Mouse (Mus musculus) limb, embryonic 10.5 days (tissue): ENCODE data around the gene Glb1. TPM values are rescaled to one million over a fixed set of nuclear protein-coding genes. Genes with fewer than 3 reads are reported as not detected.
"Not testable (repeated sequence)": the region's sequence is repeated elsewhere in the genome, so short reads cannot be mapped to it uniquely, and the experiment has no call there.

Experiments used
- DNase-seq: peaks from one replicate; pipeline ENCODE4 v3.0.0-alpha.2; 2017; ENCODE audit warnings: low spot score
- H3K27ac ChIP-seq: fragments of 300-500 bp; sonication (generic); 2 replicates; pipeline ENCODE4 v1.5.1; 2016; ENCODE audit warnings: mild to moderate bottlenecking
- H3K27me3 ChIP-seq: fragments of 300-500 bp; sonication (generic); 2 replicates; pipeline ENCODE4 v1.6.1; 2016; ENCODE audit warnings: low read depth, mild to moderate bottlenecking; ENCODE audit not compliant: poor library complexity, severe bottlenecking
- H3K36me3 ChIP-seq: fragments of 300-500 bp; sonication (generic); 2 replicates; pipeline ENCODE4 v1.6.1; 2016; ENCODE audit warnings: mild to moderate bottlenecking, moderate library complexity
- H3K4me1 ChIP-seq: fragments of 300-500 bp; sonication (generic); 2 replicates; pipeline ENCODE4 v1.6.1; 2016
- H3K4me3 ChIP-seq: fragments of 300-500 bp; sonication (generic); 2 replicates; pipeline ENCODE4 v1.5.1; 2016; ENCODE audit warnings: mild to moderate bottlenecking, moderate library complexity
- H3K9me3 ChIP-seq: fragments of 300-500 bp; sonication (generic); replicated peaks from 2 replicates; pipeline ENCODE4 v1.6.1; 2016; ENCODE audit warnings: mild to moderate bottlenecking
- WGBS: fragments of 180-500 bp; shearing (Covaris S2); methylation state at CpG from one replicate; pipeline ENCODE4 v1.1.7; 2016; 5-methylcytosine and 5-hydroxymethylcytosine counted together
- polyA plus RNA-seq: library from polyadenylated mRNA; unstranded; fragments of >200 nt; fragmentation: Nextera tagmentation; extraction: Ambion mirVana; gene quantifications from 2 replicates; pipeline ENCODE4 v1.2.1, GENCODE M21; 2016

Glb1 gene
- polyA plus RNA-seq, 1 experiment from 2014 or later: 22.3 TPM

DNA sequence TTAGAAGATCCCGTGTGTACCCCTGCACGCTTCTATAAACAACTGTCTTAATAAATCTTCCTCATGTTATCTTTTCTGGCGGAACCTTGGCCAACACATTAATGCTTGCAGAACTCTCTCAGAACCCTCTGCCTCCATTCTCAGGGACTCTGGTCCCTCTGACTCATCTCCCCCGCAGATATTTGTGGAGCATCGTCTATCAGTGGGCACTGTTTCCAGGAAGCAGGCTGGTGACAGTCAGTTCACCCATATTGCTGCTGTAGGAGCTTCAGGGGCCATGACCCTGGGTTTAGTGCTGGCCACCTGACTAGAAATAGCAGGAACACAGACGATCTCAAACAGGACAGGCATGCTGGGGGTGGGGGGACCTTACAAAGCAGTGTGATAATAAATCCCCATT lies 13.8 kb upstream of the Glb1 start:
- peaks cover 24% of the 10 kb centered on the region for H3K36me3 ChIP-seq
- DNase-seq: no peak
- H3K4me3 ChIP-seq: no peak overlapping the region
- H3K27me3 ChIP-seq: no peaks in the 10 kb centered on the region
- H3K27ac ChIP-seq: no peak overlapping the region
- H3K9me3 ChIP-seq: no peaks in the 10 kb centered on the region
- 52% methylated on average over 6 of the region's 6 CpGs for WGBS
- peaks cover 33% of the 10 kb centered on the region for H3K4me1 ChIP-seq

DNA sequence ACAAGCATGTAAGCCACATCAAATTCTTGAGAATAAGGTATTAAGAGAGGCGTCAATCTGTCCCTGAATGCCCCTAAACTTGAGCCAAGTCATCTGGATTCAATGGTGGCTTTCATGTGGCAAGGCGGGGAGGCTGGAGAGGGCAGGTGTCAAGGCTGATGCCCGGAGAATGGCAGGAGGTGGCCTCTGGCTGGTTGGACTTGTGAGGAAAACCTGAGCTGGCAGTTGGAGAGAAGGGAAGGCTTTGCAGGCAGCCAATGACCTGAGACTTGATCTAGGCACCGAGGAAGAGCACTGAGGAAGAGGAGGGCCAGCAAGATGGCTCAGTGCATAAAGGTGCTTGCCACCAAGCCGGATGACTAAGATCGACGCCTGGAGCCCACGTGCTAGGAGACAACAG lies 12.6 kb upstream of the Glb1 start:
- Histone ChIP-seq H3K27me3 (no peaks in the 10 kb centered on the region), H3K27ac (no peak overlapping the region), H3K9me3 (no peaks in the 10 kb centered on the region), H3K4me3 (no peak overlapping the region), H3K4me1 (peaks cover 33% of the 10 kb centered on the region), H3K36me3 (peaks cover 18% of the 10 kb centered on the region)
- DNase-seq: no peak
- WGBS: 84% methylated on average over 8 of the region's 8 CpGs

DNA sequence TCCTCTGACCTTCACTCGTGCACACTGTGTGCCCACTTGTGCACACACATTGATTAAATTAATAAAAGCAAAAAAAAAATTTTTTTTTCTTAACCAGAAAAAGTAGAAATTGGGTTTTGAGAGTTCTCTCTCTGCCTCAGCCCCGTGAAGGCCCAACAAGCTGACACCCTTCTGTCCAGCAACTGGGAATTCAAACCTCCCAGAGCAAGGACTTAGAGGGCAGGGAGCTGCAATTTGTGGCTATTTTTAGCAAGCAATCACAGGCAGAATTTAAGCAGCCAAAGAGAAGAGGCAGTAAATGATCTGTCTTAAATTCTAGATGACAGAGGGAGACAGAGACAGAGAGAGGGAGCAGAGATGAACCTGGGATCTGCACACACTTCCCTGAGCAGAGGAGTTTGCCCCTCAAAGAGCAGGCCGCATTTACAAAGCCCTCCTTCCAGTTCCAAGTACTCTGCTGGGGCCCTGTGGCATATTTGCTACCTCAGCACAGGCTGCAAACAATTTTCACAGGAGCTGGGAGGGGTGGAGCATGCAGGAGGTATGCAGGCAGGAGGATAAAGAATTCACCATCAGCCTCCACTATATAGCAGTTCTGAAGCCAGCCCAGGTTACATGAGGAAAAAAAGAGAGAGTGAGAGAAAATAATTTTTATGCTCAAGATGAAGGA lies 12.0 kb upstream of the Glb1 start:
- Histone ChIP-seq H3K4me3 (no peak overlapping the region), H3K4me1 (peaks cover 33% of the 10 kb centered on the region), H3K9me3 (no peaks in the 10 kb centered on the region), H3K27me3 (no peaks in the 10 kb centered on the region), H3K27ac (no peak overlapping the region), H3K36me3 (peaks cover 15% of the 10 kb centered on the region)
- no peak for DNase-seq
- 74% methylated on average over 3 of the region's 3 CpGs for WGBS

DNA sequence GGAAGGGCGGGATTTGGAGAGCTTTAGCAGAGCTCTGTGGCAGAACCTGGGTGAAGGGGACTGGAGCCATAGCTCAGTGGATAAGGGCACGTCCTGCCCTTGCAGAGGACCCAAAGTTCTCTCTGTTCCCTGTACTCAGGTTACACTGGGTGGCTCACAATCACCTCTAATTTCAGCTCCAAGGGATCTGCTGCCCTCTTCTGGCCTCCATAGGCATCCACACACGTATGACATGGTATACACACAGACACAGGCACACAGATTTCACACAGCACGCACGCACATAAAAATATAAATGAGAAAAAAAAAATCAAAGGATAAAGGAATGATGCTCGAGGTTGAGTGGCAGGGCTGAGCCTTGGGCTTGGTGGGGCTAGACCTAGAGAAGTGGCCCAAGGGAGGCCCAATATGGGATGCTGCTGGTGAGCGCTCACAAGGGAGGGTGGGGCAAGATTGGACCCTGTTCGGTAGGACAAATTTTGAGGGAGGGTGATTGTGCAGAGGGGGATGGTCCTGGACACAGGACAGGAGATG lies 11.4 kb upstream of the Glb1 start:
- Histone ChIP-seq H3K36me3 (peaks cover 9% of the 10 kb centered on the region), H3K27me3 (no peaks in the 10 kb centered on the region), H3K4me3 (peak overlapping the region; percentile 78), H3K27ac (peak overlapping the region; percentile 91), H3K9me3 (no peaks in the 10 kb centered on the region), H3K4me1 (peaks cover 33% of the 10 kb centered on the region)
- no peak for DNase-seq
- WGBS: 75% methylated on average over 8 of the region's 8 CpGs

DNA sequence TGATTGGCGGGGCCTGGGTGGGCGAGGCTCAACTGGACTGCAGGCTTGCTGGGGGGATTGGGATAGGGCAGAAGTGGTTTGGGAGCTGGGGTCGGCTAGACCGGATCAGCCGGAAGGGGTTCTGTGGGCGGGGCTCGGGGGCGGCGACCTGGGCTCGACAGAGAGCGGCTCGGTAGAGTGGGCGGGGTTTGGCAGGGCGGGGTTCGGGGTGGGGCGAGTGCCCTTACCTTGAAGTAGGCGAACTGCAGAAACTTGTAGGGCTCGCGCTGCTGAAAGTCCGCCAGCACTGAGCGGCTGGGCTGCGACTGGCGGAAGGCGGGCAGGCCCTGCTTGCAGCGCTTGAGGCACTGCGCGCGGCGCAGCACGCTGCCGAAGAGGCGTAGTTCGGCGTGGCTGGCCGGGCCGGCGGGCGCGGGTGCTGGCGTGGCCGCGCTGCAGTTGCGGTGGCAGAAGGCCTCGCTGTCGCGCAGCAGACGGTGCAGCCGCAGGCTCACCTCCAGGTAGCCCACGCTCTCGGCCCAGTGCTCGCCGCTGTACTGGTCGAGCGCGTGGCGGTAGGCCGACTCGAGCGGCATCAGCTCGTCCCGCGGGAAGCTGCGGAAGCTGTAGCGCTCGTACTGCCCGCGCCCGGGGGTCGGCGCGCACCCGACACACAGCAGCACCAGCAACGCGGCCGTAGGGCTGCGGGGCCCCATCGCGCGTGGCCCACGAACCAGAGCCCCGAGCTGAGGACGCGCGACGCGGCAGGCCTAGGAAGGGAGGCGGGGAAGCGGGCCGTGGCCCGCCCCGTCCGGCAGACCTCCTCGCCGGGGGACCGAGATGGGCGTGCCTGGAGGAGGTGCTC lies 10.7 kb upstream of the Glb1 start, which contains the start of gene Crtap:
Crtap (minus strand) TSS at position 771 of the 844 bp plus-strand sequence.
- WGBS: 1% methylated on average over 96 of the region's 96 CpGs
- H3K4me3 ChIP-seq: peak within 1 kb of the TSS; percentile 78
- no peaks in the 10 kb centered on the region for H3K9me3 ChIP-seq
- H3K27me3 ChIP-seq: no peaks in the 10 kb centered on the region
- peaks cover 34% of the 10 kb centered on the region for H3K4me1 ChIP-seq
- H3K27ac ChIP-seq: peak within 1 kb of the TSS; percentile 91
- peaks cover 4% of the 10 kb centered on the region for H3K36me3 ChIP-seq
- DNase-seq: peak; percentile 88

DNA sequence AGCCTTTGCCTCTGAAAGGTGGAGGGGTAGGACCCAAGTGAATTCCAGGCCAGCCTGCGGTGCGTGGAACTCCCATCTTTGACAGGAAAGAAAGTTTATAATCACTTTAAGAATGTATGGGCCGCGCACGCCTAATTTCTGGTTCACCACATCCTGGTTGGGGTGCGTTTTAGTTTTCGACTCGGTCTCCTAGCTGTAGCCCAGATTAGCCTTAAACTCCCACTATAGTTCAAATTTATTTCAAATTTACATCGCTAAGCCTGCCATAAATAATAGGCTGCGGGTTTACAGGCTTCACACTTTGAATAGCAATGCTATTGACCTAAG lies 10.2 kb upstream of the Glb1 start:
- DNase-seq: no peak
- Histone ChIP-seq H3K36me3 (no peaks in the 10 kb centered on the region), H3K4me3 (peak overlapping the region; percentile 78), H3K27me3 (no peaks in the 10 kb centered on the region), H3K9me3 (no peaks in the 10 kb centered on the region), H3K4me1 (peaks cover 38% of the 10 kb centered on the region), H3K27ac (peak overlapping the region; percentile 91)
- WGBS: 6% methylated on average over 10 of the region's 10 CpGs

DNA sequence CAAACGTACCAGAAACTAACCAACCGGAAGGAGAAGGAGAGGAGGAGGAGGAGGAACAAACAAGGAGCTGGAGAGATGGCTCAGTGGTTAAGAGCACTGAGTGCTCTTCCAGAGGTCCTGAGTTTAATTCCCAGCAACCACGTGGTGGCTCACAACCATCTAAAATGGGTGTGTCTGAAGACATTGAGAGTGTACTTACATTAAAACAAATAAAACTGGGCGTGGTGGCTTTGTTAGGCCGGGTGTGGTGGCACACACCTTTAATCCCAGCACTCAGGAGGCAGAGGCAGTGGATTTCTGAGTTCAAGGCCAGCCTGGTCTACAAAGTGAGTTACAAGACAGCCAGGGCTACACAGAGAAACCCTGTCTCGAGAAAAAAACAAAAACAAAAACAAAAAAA lies 6.7 kb upstream of the Glb1 start:
- DNase-seq, H3K36me3 ChIP-seq, H3K4me3 ChIP-seq, H3K9me3 ChIP-seq, H3K27me3 ChIP-seq, H3K27ac ChIP-seq: not testable (repeated sequence)
- WGBS: 79% methylated on average over 6 of the region's 6 CpGs
- H3K4me1 ChIP-seq: peaks cover 20% of the 10 kb centered on the region

DNA sequence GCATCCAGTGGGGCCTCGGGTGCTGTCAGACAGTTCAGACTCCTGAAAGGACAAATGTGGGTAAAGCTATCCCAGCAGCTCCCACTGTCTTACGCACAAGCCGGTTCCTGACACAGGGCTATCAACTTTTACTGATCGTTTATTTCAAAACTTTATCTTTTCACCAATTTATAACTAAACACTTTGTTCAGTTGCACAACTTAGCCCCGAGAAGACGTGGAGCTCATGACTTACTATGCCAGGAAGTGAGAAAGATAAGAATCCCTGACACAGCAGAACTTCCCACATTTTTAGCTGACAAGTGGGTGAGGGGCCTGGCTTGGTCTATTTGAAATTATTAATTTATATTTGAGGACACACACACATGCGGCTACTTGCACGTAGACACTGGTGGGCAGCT lies 6.2 kb upstream of the Glb1 start:
- 90% methylated on average over 8 of the region's 8 CpGs for WGBS
- H3K27me3 ChIP-seq: no peaks in the 10 kb centered on the region

DNA sequence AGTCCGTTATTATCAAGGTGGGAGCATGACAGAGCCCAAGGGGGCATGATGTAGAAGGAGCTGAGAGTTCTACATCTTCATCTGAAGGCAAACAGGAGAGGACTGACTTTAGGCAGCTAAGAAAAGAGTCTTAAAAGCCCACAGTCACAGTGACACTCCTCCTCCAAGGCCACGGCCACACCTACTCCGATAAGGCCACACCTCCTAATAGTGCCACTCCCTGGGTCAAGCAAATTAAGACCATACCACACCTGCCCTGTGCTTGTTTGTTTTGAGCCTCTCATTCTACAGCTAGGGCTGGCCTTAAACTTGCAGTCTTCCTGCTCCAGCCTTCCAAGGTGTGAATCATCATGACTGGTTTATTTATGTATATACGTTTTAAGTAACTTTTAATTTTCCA lies 5.6 kb upstream of the Glb1 start:
- 82% methylated on average over 4 of the region's 4 CpGs for WGBS
- no peak overlapping the region for H3K4me3 ChIP-seq
- peaks cover 13% of the 10 kb centered on the region for H3K4me1 ChIP-seq
- no peak for DNase-seq
- H3K27ac ChIP-seq: no peak overlapping the region
- no peaks in the 10 kb centered on the region for H3K9me3 ChIP-seq
- no peaks in the 10 kb centered on the region for H3K36me3 ChIP-seq
- H3K27me3 ChIP-seq: no peaks in the 10 kb centered on the region

More for the DNA sequence above, 6.2 kb upstream of the Glb1 start:
- Histone ChIP-seq H3K4me1 (peaks cover 19% of the 10 kb centered on the region), H3K4me3 (no peak overlapping the region), H3K36me3 (no peaks in the 10 kb centered on the region), H3K27ac (no peak overlapping the region), H3K9me3 (no peaks in the 10 kb centered on the region)
- no peak for DNase-seq

DNA sequence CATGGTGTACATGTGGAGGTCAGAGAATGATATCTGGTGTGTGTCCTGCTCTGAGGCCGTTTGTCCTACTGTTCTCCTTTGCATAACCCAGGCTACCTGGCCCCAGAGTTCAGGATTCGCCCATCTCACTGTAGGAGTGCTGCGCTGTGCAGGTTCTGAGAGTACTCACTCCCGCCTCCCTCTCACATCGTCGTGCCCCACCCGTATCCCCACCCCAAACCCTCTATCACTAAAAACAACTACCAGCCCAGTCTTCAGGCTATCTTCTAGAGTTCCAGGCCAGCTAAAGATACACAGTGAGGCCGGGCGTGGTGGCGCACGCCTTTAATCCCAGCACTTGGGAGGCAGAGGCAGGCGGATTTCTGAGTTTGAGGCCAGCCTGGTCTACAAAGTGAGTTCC lies 1.2 kb upstream of the Glb1 start:
- 88% methylated on average over 12 of the region's 12 CpGs for WGBS

DNA sequence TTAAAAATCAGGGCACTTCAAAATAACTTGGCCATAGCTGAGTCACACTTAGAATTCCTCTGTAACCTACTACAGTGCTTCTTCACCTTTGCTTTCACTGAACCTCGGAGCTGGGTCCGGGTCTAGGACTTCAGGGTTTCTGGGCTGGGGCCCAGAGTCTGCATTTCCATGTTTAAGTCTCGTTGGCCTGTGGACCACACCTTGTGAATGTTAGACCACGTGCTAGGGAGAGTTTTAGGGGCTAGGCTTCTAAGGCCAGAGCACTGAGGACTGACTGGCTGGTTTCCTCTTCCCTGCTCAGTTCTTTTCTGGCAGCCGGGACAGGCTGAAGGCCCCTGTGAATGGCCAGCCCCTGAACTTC lies 308 bp upstream of the Glb1 start:
- WGBS: 26% methylated on average over 5 of the region's 5 CpGs
- Histone ChIP-seq H3K4me3 (peak overlapping the region; percentile 68), H3K36me3 (peaks cover 18% of the 10 kb centered on the region), H3K27me3 (no peaks in the 10 kb centered on the region), H3K4me1 (peaks cover 14% of the 10 kb centered on the region), H3K27ac (peak overlapping the region; percentile 87), H3K9me3 (peaks cover 2% of the 10 kb centered on the region; the same call in 1 of the 2 replicates)
- no peak for DNase-seq

More for the DNA sequence above, 1.2 kb upstream of the Glb1 start:
- DNase-seq: no peak
- H3K4me3 ChIP-seq: no peak overlapping the region
- no peaks in the 10 kb centered on the region for H3K27me3 ChIP-seq
- H3K9me3 ChIP-seq: no peaks in the 10 kb centered on the region
- peaks cover 19% of the 10 kb centered on the region for H3K4me1 ChIP-seq
- H3K36me3 ChIP-seq: peaks cover 9% of the 10 kb centered on the region
- H3K27ac ChIP-seq: no peak overlapping the region

DNA sequence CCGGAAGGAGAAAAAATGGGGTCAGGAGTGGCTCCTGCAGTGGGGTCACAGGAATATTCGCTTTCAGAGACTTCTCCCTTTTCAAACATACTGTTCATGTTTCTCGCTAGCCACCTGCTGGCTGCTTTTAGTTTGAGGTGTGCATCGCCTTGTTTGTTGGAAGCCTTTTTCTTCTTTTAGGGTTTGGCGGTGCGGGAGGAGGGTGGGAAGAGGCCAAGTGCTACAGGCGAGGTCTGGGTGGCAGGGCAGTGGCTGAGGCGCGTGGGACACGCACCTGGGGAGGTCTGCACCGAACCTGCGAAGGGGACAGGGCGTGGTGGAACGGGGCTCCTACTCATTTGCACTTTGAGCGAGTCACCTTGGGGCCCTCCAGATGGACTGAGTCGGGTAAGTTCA lies 807 bp downstream of the Glb1 start:
- 5% methylated on average over 16 of the region's 16 CpGs for WGBS

DNA sequence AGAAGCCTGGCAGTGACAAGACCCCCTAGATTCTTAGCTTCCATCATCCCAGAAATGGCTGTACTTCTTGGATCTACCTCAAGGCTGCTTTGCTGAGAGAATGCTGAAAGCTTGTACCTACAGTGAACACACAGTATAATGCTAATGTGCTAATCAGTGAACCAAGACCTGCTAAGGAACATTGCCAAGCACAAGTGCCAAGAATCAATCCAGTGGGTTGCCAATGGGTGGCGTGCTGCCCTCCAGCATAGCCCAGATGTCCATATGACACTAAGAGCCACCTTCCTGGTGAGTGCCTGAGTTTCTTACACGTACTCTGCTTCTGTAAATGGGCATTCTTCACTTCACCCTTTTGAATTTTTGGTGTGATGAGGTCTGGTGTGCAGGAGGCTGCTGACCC lies 6.8 kb downstream of the Glb1 start:
- Histone ChIP-seq H3K4me3 (no peak overlapping the region), H3K4me1 (no peaks in the 10 kb centered on the region), H3K9me3 (peaks cover 4% of the 10 kb centered on the region; the same call in 1 of the 2 replicates), H3K27ac (no peak overlapping the region), H3K27me3 (no peaks in the 10 kb centered on the region), H3K36me3 (peaks cover 86% of the 10 kb centered on the region)
- 96% methylated on average over 2 of the region's 2 CpGs for WGBS
- DNase-seq: no peak

More for the DNA sequence above, 807 bp downstream of the Glb1 start:
- peak overlapping the region; percentile 87 for H3K27ac ChIP-seq
- no peaks in the 10 kb centered on the region for H3K27me3 ChIP-seq
- peaks cover 29% of the 10 kb centered on the region for H3K36me3 ChIP-seq
- H3K4me3 ChIP-seq: peak overlapping the region; percentile 68
- peaks cover 2% of the 10 kb centered on the region; the same call in 1 of the 2 replicates for H3K9me3 ChIP-seq
- H3K4me1 ChIP-seq: peaks cover 14% of the 10 kb centered on the region
- no peak for DNase-seq
